Mouse (Mus musculus) CD4-positive naive resting alpha-beta T cell, adult 76 days (primary cell): Measurements from ENCODE around the gene Krtap26-1. TPM values are rescaled to one million over a fixed set of nuclear protein-coding genes. Genes with fewer than 3 reads are reported as not detected.

Source experiments
- total RNA-seq: library from RNA; stranded (reverse); gene quantifications from one replicate; pipeline ENCODE4 v1.2.4, GENCODE M21; 2023

Krtap26-1 gene
- total RNA-seq, result not detected

DNA sequence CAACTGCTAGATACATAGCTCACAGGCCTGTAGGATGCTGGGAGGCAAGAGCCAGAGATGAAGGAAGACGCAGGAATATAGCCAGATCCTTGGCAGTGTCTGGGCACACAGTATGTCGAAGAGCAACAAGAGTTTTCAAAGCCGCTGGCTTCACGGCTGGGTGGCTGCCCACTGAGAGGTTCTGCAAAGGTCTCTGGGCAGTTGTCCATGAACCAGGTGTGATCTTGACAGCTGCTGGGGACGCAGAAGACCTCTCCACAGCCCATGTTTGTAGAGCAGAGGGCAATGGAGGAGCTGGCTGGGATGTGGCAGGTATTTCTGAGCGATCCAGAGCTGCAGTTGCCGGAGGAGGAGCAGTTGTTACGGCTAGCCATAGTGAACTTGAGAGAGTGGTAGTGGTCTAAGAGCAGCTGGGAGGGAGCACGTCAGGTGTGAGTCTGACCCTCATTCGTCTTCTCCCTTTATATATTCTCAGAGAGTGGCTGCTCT lies at the start of gene Krtap26-1:
Krtap26-1 (minus strand) TSS at position 439 of the 489 bp plus-strand sequence.

DNA sequence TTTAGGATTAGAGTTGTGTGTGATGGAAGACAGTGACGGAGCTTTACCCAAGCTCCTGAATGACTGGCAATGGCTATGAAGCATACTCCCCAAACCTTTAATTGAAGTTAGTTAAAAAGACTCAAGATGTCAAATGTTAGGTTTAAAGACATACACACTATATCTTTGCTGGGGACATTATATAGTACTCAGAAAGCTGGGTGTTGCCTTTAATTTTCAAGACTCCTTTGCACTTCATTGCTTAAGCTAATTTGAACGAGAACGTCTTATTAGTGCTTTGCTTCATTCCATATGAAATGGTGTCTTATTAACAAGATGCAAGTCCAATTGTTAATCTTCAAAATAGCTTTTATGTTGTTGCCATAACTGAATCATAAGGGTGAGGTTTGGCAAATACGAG lies 24.0 kb upstream of the Krtap26-1 start, which contains the start of gene Krtap27-1:
Krtap27-1 (minus strand) TSS at position 101 of the 400 bp plus-strand sequence.

DNA sequence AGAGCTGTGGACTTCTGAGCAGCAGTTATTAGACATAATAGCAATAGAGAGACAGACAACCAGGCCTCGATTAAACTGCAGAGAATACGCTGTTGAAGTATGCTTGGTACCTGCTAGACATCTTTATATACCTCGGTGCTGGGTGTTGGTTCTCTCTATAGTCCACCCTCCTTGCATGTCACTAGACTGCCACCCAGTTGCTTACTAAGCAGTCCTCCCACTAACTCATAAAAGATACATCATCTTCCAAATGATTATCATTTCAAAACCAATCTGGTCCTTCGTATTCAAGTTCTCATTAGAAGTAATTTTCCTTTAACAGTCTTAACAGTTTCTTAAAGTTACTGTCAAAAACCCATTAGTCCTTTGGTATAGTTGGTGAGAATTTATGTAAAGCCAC lies 20.0 kb downstream of the Krtap26-1 start, which contains the start of gene 2310079G19Rik:
2310079G19Rik (minus strand) TSS at position 101 of the 400 bp plus-strand sequence.

DNA sequence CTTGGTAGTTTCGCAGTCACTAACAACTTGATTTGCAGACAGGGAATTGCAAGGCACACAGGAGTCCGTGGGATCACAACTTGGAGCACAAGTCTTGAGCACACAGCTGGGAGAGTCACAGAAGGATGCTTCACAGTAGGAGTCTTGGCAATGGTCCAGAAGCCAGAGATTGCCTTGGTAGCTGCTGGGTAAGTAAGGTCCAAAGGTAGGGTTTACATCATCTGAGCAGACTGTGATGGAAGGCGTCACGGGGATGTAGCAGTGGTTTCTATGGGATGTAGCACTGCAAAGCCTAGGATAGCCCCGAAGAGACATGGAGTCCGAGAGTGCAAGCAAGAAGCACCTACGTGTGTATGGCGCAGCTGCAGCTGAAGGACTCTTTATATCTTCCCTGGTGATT lies 35.7 kb downstream of the Krtap26-1 start, which contains the start of gene Krtap24-1:
Krtap24-1 (minus strand) TSS at position 358 of the 400 bp plus-strand sequence.

Other genes with a start within 250 kb of the Krtap26-1 start
- gene Cldn17, start 140.8 kb downstream of the Krtap26-1 start, total RNA-seq, result not detected
- gene Cldn8, start 84.6 kb downstream of the Krtap26-1 start, total RNA-seq, result not detected
- not detected for gene Krtap24-1, start 35.5 kb downstream of the Krtap26-1 start, total RNA-seq
- not detected for gene 2310079G19Rik, start 20.1 kb downstream of the Krtap26-1 start, total RNA-seq
- not detected for gene Krtap27-1, start 23.9 kb upstream of the Krtap26-1 start, total RNA-seq
- gene 2310061N02Rik, start 60.2 kb upstream of the Krtap26-1 start, total RNA-seq, result not detected
- gene Krtap13-1, start 81.1 kb upstream of the Krtap26-1 start, total RNA-seq, result not detected
- gene Krtap13, start 103.8 kb upstream of the Krtap26-1 start, total RNA-seq, result not detected
- not detected for gene 2310034C09Rik, start 111.1 kb upstream of the Krtap26-1 start, total RNA-seq
- not detected for gene 2310057N15Rik, start 126.4 kb upstream of the Krtap26-1 start, total RNA-seq
- not detected for gene Gm5965, start 130.1 kb upstream of the Krtap26-1 start, total RNA-seq
- not detected for gene Gm20741, start 164.4 kb upstream of the Krtap26-1 start, total RNA-seq
- not detected for gene Krtap15, start 172.4 kb upstream of the Krtap26-1 start, total RNA-seq
- not detected for gene Krtap14, start 178.3 kb upstream of the Krtap26-1 start, total RNA-seq
- gene Krtap19-1, start 221.6 kb upstream of the Krtap26-1 start, total RNA-seq, result not detected
- not detected for gene Krtap19-2, start 226.5 kb upstream of the Krtap26-1 start, total RNA-seq
- not detected for gene Krtap19-3, start 230.2 kb upstream of the Krtap26-1 start, total RNA-seq
- gene Krtap19-4, start 237.3 kb upstream of the Krtap26-1 start, total RNA-seq, result not detected
- gene Krtap19-5, start 248.7 kb upstream of the Krtap26-1 start, total RNA-seq, result not detected